Mouse (Mus musculus): ENCODE measurements around the gene Gsg1l. TPM values are rescaled to one million over a fixed set of nuclear protein-coding genes. Genes with fewer than 3 reads are reported as not detected.

Gsg1l gene
- total RNA-seq, 2 experiments from 2014 or later, result not detected

- ATAC-seq (replicated peaks; ENCODE audit: low FRiP score, low TSS enrichment, poor library complexity, severe bottlenecking), result no peak
Observed at GRCm38 (mm10) chr7:125887124-125887523, 195.1 kb downstream of the Gsg1l start.

GRCm38 (mm10) chr7:125886116-125886680 lies 196.0 kb downstream of the Gsg1l start:
- ATAC-seq (replicated peaks; ENCODE audit: low FRiP score, low TSS enrichment, poor library complexity, severe bottlenecking), result no peak

GRCm38 (mm10) chr7:125883232-125883631 lies 199.0 kb downstream of the Gsg1l start:
- no peak for ATAC-seq (replicated peaks; ENCODE audit: low FRiP score, low TSS enrichment, poor library complexity, severe bottlenecking)

DNA sequence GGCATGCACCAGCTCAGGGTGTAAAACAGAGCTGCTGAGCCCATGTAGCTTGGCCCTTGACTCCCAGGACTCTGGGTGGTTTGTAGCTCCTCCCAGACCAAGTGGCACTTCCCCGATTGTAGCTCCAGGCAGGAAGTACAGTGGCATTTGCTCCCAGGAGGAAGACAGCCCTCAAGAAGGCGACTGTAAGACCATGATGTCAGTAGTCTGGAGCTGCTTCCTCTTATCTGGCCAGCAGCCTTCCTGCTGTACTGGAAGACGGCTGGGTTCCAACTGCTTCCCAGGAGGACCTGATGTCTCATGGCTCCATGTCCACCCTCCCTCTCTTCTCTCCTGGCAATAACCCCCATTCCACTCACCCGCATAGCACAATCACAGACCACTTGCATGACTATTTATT lies 204.2 kb downstream of the Gsg1l start:
- no peak for ATAC-seq (replicated peaks; ENCODE audit: low FRiP score, low TSS enrichment, poor library complexity, severe bottlenecking)

GRCm38 (mm10) chr7:125873971-125874495 lies 208.2 kb downstream of the Gsg1l start:
- ATAC-seq (replicated peaks; ENCODE audit: low FRiP score, low TSS enrichment, poor library complexity, severe bottlenecking), result no peak

DNA sequence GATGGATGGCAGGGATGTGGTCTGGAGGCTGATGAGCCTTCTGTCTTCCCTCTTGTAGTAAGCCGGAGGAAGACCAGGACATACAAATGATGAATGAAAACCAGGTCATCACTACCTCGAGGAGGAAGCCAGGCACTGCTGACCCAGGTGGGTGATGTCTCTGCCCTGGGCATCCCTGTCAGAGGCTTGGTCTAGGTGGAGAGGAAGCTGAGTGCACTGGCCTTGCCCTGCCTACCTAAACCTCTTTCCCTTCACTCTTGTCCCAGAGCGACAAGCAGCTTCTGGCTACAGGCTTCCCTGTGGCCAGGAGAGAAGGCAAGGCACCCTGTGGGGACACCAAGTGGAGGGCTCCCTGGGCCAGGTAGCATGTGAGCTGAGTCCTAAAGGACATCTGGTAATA lies 209.3 kb downstream of the Gsg1l start:
- ATAC-seq (replicated peaks; ENCODE audit: low FRiP score, low TSS enrichment, poor library complexity, severe bottlenecking), result no peak

DNA sequence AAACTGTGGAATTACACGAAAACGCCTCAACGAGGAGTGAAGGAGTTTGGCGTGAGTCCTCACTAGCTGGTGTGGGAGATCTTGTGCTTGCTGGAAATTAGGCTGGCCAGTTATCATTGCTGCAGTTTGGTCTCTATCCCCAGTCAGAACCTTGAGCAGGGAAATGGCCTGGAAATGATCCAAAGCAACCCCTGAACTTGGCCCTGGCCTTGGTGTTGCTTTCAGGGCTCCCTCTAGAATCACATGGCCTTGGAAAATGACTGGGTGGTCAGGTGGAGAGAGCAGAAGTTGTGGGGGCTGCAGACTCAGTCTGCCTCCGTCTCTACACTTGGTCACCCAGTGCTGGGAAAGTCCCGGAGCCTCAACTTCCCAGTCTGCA lies 210.0 kb downstream of the Gsg1l start:
- ATAC-seq (replicated peaks; ENCODE audit: low FRiP score, low TSS enrichment, poor library complexity, severe bottlenecking), result no peak

GRCm38 (mm10) chr7:125871404-125872201 lies 210.6 kb downstream of the Gsg1l start:
- ATAC-seq (replicated peaks; ENCODE audit: low FRiP score, low TSS enrichment, poor library complexity, severe bottlenecking), result no peak

GRCm38 (mm10) chr7:125868570-125868969 lies 213.6 kb downstream of the Gsg1l start:
- ATAC-seq (replicated peaks; ENCODE audit: low FRiP score, low TSS enrichment, poor library complexity, severe bottlenecking), result no peak

DNA sequence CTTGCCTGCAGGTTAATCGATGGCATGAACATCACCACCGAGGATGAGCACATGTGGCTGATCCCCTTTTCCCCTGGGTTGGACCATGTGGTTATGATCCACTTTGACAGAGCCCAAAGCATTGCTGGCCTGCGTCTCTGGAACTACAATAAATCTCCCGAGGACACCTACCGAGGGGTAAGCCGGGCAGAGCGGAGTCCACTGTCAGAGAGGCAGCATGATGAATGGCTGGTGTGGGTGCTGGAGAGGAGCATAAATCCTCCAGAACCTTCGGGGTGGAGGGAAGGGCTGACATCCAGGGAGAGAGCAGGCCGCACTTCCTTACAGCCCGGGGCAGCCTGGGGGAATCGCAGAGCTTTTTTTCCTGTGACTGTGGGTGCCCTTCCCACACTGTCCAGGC lies 217.0 kb downstream of the Gsg1l start:
- ATAC-seq (replicated peaks; ENCODE audit: low FRiP score, low TSS enrichment, poor library complexity, severe bottlenecking), result no peak

DNA sequence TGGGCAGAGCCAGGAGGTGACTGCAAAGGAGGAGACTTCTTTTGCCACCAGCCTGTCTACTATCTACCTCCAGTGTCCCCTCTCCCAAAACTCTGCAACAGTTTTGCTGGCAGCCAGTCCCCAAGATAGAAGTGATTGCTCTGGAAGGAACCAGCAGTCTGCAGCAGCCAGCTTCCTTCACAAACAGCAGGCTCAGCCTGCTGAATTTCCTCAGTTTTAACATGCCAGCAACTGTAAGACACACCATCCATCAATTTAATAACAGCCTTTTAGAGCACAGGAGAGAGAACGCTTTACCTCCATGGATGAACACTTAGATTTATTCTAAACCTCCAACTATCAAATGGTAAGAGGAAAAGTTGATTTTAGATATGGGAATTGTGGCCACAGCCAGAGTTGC lies 218.2 kb downstream of the Gsg1l start:
- ATAC-seq (replicated peaks; ENCODE audit: low FRiP score, low TSS enrichment, poor library complexity, severe bottlenecking), result no peak

DNA sequence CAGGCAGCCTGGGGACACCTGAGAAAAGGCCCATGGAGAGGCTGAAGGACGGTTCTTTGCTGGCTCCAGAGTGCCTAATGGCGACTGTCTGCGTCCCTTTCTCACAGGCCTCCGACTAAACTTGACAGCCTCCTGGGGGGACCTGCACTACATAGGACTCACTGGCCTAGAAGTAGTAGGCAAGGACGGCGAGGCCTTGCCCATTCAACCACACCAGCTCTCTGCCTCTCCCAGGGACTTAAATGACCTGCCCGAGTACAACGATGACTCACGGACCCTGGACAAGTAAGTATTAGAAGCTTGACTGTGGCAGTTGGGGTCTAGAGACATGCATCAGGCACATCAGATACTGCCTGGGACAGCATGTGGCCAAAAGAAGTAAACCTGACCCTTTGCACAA lies 221.8 kb downstream of the Gsg1l start:
- no peak for ATAC-seq (replicated peaks; ENCODE audit: low FRiP score, low TSS enrichment, poor library complexity, severe bottlenecking)

GRCm38 (mm10) chr7:125859564-125859963 lies 222.6 kb downstream of the Gsg1l start:
- no peak for ATAC-seq (replicated peaks; ENCODE audit: low FRiP score, low TSS enrichment, poor library complexity, severe bottlenecking)

DNA sequence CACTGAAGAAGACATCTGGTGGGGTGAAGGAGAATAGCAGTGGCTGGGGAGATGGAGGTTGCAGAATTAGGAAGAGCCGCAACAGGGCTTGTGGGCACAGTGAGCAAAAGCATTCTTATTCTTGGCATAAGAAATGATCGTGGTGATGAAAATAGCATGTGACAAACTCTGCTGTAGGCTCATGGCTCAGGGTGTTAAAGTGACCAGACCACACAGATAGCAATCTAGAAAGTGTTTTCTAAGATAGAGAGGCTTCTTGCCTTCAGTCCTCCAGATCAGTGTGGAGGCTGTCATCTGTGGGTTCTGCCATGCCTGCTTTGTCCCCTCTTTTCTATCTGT lies 234.7 kb downstream of the Gsg1l start:
- ATAC-seq (replicated peaks; ENCODE audit: low FRiP score, low TSS enrichment, poor library complexity, severe bottlenecking), result no peak

GRCm38 (mm10) chr7:125846866-125847527 lies 235.2 kb downstream of the Gsg1l start:
- ATAC-seq (replicated peaks; ENCODE audit: low FRiP score, low TSS enrichment, poor library complexity, severe bottlenecking), result no peak

GRCm38 (mm10) chr7:125845611-125846010 lies 236.6 kb downstream of the Gsg1l start:
- no peak for ATAC-seq (replicated peaks; ENCODE audit: low FRiP score, low TSS enrichment, poor library complexity, severe bottlenecking)

DNA sequence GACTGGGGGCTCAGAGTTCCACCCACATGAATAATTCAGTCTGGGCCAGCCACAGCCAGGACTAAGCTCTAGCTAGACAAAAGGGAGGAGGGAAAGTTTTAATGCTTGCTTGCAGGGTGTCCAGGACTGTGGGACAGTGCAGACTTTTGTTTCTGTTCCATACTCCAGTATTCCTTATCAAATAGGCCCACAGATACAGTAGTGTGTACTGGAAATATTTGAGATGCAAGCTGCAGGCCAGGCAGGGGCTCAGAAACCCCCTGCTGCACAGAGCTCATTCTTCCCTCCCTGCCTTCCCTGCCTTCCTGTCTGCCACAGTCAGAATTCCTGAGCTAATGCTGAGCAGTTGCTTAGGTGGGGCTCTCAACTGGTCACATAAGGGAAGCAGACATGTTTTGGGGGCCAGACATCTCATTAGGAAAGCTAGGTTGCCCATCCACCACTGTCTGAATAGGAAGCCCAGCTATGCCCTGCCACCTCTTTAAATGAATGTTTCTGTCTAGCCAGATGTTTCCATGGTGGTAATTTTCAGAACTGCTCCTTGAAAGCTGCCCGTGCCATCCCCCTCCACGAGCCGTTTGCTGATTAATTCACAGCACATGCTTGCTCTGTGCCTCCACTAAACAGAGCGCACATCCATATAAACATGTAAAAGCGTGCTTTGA lies 244.0 kb downstream of the Gsg1l start:
- ATAC-seq (replicated peaks; ENCODE audit: low FRiP score, low TSS enrichment, poor library complexity, severe bottlenecking), result no peak

DNA sequence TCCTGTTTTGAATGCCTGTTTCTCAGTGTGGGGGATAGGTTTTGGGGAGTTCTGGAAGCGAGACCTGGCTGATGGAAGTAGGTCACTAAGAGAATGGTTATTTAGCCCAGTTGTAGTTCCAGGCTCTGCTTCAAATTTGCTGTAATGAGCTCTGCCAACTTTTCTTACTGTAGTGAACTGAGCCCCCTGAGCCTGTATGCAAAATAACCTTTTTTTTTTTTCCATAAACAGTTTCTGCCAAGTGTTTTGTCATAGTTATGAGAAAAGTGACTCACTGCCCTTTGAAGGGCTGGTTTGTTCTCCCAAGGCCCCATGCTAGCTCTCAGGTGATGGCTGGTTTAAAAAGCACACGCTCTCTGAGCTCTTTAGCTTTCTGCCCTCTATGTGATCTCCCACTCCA lies 248.7 kb downstream of the Gsg1l start:
- no peak for ATAC-seq (replicated peaks; ENCODE audit: low FRiP score, low TSS enrichment, poor library complexity, severe bottlenecking)

DNA sequence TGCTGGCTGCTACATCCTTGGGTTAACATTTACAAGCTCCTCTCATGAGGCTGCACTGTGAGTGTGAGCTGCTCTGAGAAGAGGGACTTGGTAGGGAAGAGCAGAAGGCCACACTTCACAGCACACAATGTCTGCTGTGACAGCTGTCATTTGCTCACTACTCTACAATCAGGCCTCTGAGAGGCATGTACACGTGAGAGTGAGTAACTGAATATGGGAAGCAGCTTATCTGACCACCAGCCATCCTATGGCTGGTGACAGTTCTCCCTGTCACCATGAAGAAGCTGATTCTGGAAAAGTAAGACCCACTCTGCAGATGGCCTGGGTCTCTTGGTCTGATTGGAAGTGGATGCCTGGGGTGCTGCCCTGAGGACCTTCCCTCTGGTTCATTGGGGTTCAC lies 249.4 kb downstream of the Gsg1l start:
- ATAC-seq (replicated peaks; ENCODE audit: low FRiP score, low TSS enrichment, poor library complexity, severe bottlenecking), result no peak

DNA sequence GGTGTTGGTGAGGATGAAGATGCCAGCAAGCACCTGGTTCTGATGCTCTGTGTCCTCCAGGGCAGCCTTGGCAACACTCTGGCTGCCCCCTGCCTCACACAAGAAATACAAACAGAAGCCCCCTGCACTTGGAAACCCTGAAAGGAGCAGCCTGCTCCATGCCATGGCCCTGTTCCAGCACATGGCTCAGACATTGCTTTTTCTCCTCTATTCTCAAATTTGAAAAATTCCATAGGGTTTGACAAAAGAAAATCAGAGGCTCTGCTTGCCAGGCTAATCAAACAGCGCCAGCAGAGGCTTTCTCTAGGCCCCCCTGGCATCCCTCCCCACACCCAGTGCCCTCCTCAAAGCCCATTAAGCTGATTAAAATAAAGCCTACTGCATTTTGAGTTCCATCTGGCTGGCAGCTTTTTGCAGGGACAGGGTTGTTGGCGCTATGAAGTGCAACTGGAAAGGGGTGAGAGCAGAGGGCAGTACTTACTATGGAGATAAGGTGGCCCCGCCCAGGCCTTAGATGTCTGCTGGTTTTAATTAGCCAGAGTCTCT lies 253.0 kb downstream of the Gsg1l start:
- peak; percentile 86 for ATAC-seq (replicated peaks; ENCODE audit: low FRiP score, low TSS enrichment, poor library complexity, severe bottlenecking)

Measured in megakaryocyte-erythroid progenitor cell, adult 5-6 weeks (primary cell).